17 mouse cellular contexts compared by ENCODE assay signal in genomic region chr15:101196079-101196795, GRCm38 (mm10). TPM values are rescaled to one million over a fixed set of nuclear protein-coding genes. Genes with fewer than 3 reads are reported as not detected.
A peak's percentile ranks its signal among the peaks of the same experiment; 100 is the strongest.
DNase-seq lines count a peak whose midpoint lies in the region; ATAC-seq and TF ChIP-seq lines count a peak whose summit lies in the region.
"Had no signal": no experiment of that assay in that cellular context is flagged by ENCODE, and none has a peak within 500 bp of the region (broad histone marks: within the 10 kb centered on the region; RNA-seq: fewer than 3 reads in every experiment).

No protein-coding gene starts in this region.

- peaks cover 60% of the 10 kb centered on the region for H3K4me1 ChIP-seq in kidney, adult 2 months (ENCODE audit: control insufficient read depth, insufficient read depth, low read length)
- H3K4me1 ChIP-seq in megakaryocyte, embryonic 14.5 days: peaks cover 68% of the 10 kb centered on the region

- no peaks in the 10 kb centered on the region; the same call in none of the 2 replicates for H3K36me3 ChIP-seq in kidney, adult 2 months (ENCODE audit: control insufficient read depth, insufficient read depth, low read length)
- peaks cover 75% of the 10 kb centered on the region for H3K36me3 ChIP-seq in megakaryocyte, embryonic 14.5 days (replicated peaks; ENCODE audit: low read length)

- H3K9me3 ChIP-seq in megakaryocyte, embryonic 14.5 days: peaks cover 6% of the 10 kb centered on the region
- H3K9me3 ChIP-seq: forebrain, embryonic 15.5 days; limb, embryonic 15.5 days had no signal

- H3K27ac ChIP-seq in kidney, adult 2 months (ENCODE audit: insufficient read depth, low read depth, low read length): peak overlapping the region; percentile 77
- H3K27ac ChIP-seq: embryonic facial prominence, embryonic 10.5 days; forebrain, embryonic 15.5 days; limb, embryonic 15.5 days had no signal

- H3K4me3 ChIP-seq in kidney, adult 2 months (ENCODE audit: insufficient read depth, low read depth, low read length): no peak overlapping the region
- peak overlapping the region; percentile 65 for H3K4me3 ChIP-seq in megakaryocyte, embryonic 14.5 days (replicated peaks)
- H3K4me3 ChIP-seq: embryonic facial prominence, embryonic 10.5 days; erythroblast, embryonic 14.5 days; forebrain, embryonic 15.5 days; heart, embryonic 12.5 days; limb, embryonic 15.5 days had no signal

- DNase-seq in kidney, adult 2 months: no peak
- DNase-seq in kidney, adult 18-20 months: no peak
- no peak for DNase-seq in adrenal gland, postnatal 25 days
- DNase-seq: cerebellum, postnatal 10 days; kidney, postnatal 4 days; lung, postnatal 36 days; thymus, postnatal 25 days had no signal

- no peak for TF ChIP-seq CTCF in kidney, adult 2 months (conservative IDR thresholded peaks at IDR 0.05; ENCODE audit: insufficient read depth, insufficient read length, low read depth, low read length)

- 88% methylated on average over 8 of the region's 8 CpGs for WGBS in kidney, adult 2 months

- H3K27me3 ChIP-seq in kidney, adult 2 months (replicated peaks; ENCODE audit: control insufficient read depth, insufficient read depth, low read length): no peaks in the 10 kb centered on the region
- no peaks in the 10 kb centered on the region for H3K27me3 ChIP-seq in megakaryocyte, embryonic 14.5 days (replicated peaks)
- H3K27me3 ChIP-seq: forebrain, embryonic 15.5 days; heart, embryonic 12.5 days; limb, embryonic 15.5 days had no signal

- TF ChIP-seq POLR2A in kidney, adult 2 months (IDR thresholded peaks at IDR 0.05; ENCODE audit: low read depth, low read length): no peak

- no peak for ATAC-seq in megakaryocyte, adult 5-6 weeks (ENCODE audit: poor library complexity, severe bottlenecking)
- peak; percentile 12; the same call in 1 of the 2 replicates for ATAC-seq in common myeloid progenitor, adult 5-6 weeks (replicated peaks; ENCODE audit: low read depth, poor library complexity, severe bottlenecking)
- peak; percentile 24 for ATAC-seq in megakaryocyte progenitor cell, adult 5-6 weeks (replicated peaks; ENCODE audit: poor library complexity)
- ATAC-seq: forebrain, embryonic 15.5 days; inflammation-experienced regulatory T-cells, adult 6 months had no signal

RNA-seq across cellular contexts. Expression of gene Acvr1b, which starts 22.4 kb away (rescaled TPM):
- polyA plus RNA-seq in kidney, adult 2 months (2012; rRNA removed): 37.0 and 37.2 TPM in 2 replicates
- 6.1 and 8.2 TPM in 2 replicates for polyA plus RNA-seq in megakaryocyte, embryonic 14.5 days (2012; ENCODE audit: insufficient read depth, low replicate concordance)
- total RNA-seq in megakaryocyte, adult 5-6 weeks (2015): 7.4 and 7.7 TPM in 2 replicates
- 15.2 and 17.1 TPM in 2 replicates for total RNA-seq in megakaryocyte, adult 5-6 weeks (2017)
- total RNA-seq in common myeloid progenitor, adult 5-6 weeks (2017): 11.6 and 13.4 TPM in 2 replicates
- 3.4 and 4.8 TPM in 2 replicates for total RNA-seq in megakaryocyte progenitor cell, adult 5-6 weeks (2015)
- 6.4 and 10.3 TPM in 2 replicates for total RNA-seq in megakaryocyte progenitor cell, adult 5-6 weeks (2017)
- 9.0 and 11.2 TPM in 2 replicates for total RNA-seq in adrenal gland, postnatal 25 days (2021)

RNA-seq across cellular contexts. Expression of gene Grasp, which starts 27.8 kb away (rescaled TPM):
- 6.2 and 7.0 TPM in 2 replicates for polyA plus RNA-seq in kidney, adult 2 months (2012; rRNA removed)
- polyA plus RNA-seq in megakaryocyte, embryonic 14.5 days (2012; ENCODE audit: insufficient read depth, low replicate concordance): 0.47 TPM in 1 of 2 replicates, not detected in the other
- 0.16 and 0.30 TPM in 2 replicates for total RNA-seq in megakaryocyte, adult 5-6 weeks (2015)
- total RNA-seq in megakaryocyte, adult 5-6 weeks (2017): 0.29 and 0.85 TPM in 2 replicates
- 2.1 and 4.7 TPM in 2 replicates for total RNA-seq in common myeloid progenitor, adult 5-6 weeks (2017)
- 0.98 and 1.1 TPM in 2 replicates for total RNA-seq in megakaryocyte progenitor cell, adult 5-6 weeks (2015)
- 1.00 and 1.1 TPM in 2 replicates for total RNA-seq in megakaryocyte progenitor cell, adult 5-6 weeks (2017)
- 9.8 and 16.3 TPM in 2 replicates for total RNA-seq in adrenal gland, postnatal 25 days (2021)

RNA-seq across cellular contexts. Expression of gene Nr4a1, which starts 57.8 kb away (rescaled TPM):
- polyA plus RNA-seq in kidney, adult 2 months (2012; rRNA removed): 4.9 and 5.7 TPM in 2 replicates
- 2.9 and 6.8 TPM in 2 replicates for polyA plus RNA-seq in megakaryocyte, embryonic 14.5 days (2012; ENCODE audit: insufficient read depth, low replicate concordance)
- total RNA-seq in megakaryocyte, adult 5-6 weeks (2015): 42.1 and 45.0 TPM in 2 replicates
- 37.0 TPM in 2 replicates for total RNA-seq in megakaryocyte, adult 5-6 weeks (2017)
- 24.2 and 32.7 TPM in 2 replicates for total RNA-seq in common myeloid progenitor, adult 5-6 weeks (2017)
- 6.5 and 11.3 TPM in 2 replicates for total RNA-seq in megakaryocyte progenitor cell, adult 5-6 weeks (2015)
- 7.1 and 7.9 TPM in 2 replicates for total RNA-seq in megakaryocyte progenitor cell, adult 5-6 weeks (2017)
- 98.7 and 131 TPM in 2 replicates for total RNA-seq in adrenal gland, postnatal 25 days (2021)
